Mouse (Mus musculus): Measurements from ENCODE around the gene As3mt. TPM values are rescaled to one million over a fixed set of nuclear protein-coding genes. Genes with fewer than 3 reads are reported as not detected.

The As3mt gene
- polyA plus RNA-seq (2012; rRNA removed; ENCODE audit: low replicate concordance), result 9.6 and 10.5 TPM in 2 replicates

DNA sequence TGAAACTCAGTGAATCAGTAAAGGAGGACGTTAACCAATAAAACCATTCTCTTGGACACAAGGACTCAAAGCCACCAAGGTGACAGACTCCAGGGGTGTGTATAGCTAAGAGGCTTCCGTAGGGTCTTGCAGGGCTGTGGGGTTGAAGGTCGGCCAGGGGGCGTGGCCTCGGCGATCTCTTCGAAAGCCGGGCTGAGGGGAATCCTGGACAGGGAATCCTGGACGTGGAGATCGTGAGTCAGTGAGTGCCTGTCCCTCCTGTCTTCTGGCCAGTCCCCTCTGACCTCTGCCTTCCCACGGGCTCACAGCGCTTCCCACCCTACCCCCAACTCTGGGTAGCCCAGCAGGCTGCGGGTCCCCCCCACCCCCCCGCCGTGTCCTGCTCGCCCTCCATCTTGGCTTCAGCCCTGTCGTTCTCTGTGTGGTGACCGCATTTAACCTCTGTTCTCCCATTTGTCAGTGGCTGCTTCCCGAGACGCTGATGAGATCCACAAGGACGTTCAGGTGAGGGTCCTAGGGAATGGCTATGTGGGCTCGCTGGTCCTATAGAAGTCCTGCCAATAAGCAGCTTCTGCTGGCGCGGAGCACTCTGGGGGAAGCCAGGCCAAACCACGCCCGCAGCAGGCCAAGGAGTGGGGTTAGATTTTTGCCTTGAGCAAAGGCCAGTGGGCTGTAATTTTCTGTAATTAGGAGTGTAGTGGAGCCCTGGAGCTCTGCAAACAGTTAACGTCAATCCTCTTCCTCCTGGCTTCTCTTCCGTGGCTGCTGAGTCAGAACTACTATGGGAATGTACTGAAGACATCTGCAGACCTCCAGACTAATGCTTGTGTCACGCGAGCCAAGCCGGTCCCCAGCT, at the start of gene As3mt:
Gene As3mt (plus strand): TSS at position 163 of the 856 bp plus-strand sequence.

GRCm38 (mm10) chr19:46672766-46673418, 34.4 kb upstream of the As3mt start, which contains the start of gene Cyp17a1:
Cyp17a1 (minus strand) TSS chr19:46673172.

GRCm38 (mm10) chr19:46689460-46690372, 17.5 kb upstream of the As3mt start, which contains the start of gene Borcs7:
Borcs7 (plus strand) TSS chr19:46689906.

DNA sequence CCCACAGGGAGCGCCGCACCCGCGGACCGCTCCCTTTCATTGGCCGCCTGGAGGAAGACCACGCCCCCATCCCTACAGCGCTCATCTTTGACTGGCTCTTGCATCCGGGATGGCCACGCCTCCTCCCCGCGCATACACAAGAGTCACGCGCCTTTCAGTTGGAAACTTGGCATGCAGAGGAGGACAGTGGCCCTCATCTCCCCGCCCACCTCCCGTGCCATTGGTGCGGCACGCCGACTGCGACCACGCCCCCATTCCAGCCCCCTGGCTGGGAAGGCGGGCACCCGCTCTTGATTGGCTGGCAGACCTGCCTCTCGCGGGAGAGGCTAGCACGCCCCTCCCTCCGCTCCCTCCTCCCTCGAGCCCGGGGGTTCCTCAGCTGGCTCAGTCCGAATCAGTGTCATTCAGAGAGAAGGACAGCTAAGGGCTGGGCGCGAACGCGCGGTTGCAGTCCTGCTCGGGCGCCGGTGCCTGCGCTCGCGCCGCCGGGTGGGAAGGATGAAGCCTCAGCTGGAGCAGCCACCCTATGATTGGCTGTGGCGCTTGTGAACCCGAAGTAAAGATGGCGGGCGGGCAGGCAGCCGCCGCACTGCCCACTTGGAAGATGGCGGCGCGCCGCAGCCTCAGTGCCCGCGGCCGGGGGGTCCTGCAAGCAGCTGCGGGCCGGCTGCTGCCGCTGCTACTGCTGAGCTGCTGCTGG, 54.1 kb downstream of the As3mt start, which contains the start of gene Cnnm2:
Gene Cnnm2 (plus strand): TSS at position 350 of the 700 bp plus-strand sequence.

Other genes with a start within 250 kb of the As3mt start
- 31.9 and 48.8 TPM in 2 replicates for gene Trim8, start 205.8 kb upstream of the As3mt start, polyA plus RNA-seq (2012; rRNA removed; ENCODE audit: low replicate concordance)
- 2.1 TPM in 2 replicates for gene Arl3, start 134.3 kb upstream of the As3mt start, polyA plus RNA-seq (2012; rRNA removed; ENCODE audit: low replicate concordance)
- gene Sfxn2, start 134.1 kb upstream of the As3mt start, polyA plus RNA-seq (2012; rRNA removed; ENCODE audit: low replicate concordance), result 0.70 and 1.9 TPM in 2 replicates
- gene Wbp1l, start 108.4 kb upstream of the As3mt start, polyA plus RNA-seq (2012; rRNA removed; ENCODE audit: low replicate concordance), result 33.4 and 36.2 TPM in 2 replicates
- gene Cyp17a1, start 34.3 kb upstream of the As3mt start, polyA plus RNA-seq (2012; rRNA removed; ENCODE audit: low replicate concordance), result 0.05 and 0.44 TPM in 2 replicates
- 1.2 and 1.8 TPM in 2 replicates for gene Borcs7, start 17.6 kb upstream of the As3mt start, polyA plus RNA-seq (2012; rRNA removed; ENCODE audit: low replicate concordance)
- gene Cnnm2, start 54.1 kb downstream of the As3mt start, polyA plus RNA-seq (2012; rRNA removed; ENCODE audit: low replicate concordance), result 15.2 and 19.3 TPM in 2 replicates